Mouse (Mus musculus) limb, embryonic 15.5 days (tissue): ENCODE data around the gene Olfr53. TPM values are rescaled to one million over a fixed set of nuclear protein-coding genes. Genes with fewer than 3 reads are reported as not detected.
"Not testable (repeated sequence)": the region's sequence is repeated elsewhere in the genome, so short reads cannot be mapped to it uniquely, and the experiment has no call there.

Source experiments
- ATAC-seq: fragments of 200-750 bp; cut with Nextera tagmentation; 2 replicates; pipeline ENCODE4 v1.8.0; 2017; ENCODE audit warnings: low read depth, moderate TSS enrichment; ENCODE audit not compliant: insufficient number of reproducible peaks, low FRiP score, low TSS enrichment
- H3K27ac ChIP-seq: fragments of 300-500 bp; sonication (generic); 2 replicates; pipeline ENCODE4 v1.5.1; 2015; ENCODE audit warnings: moderate library complexity, mild to moderate bottlenecking, inconsistent platforms
- H3K27me3 ChIP-seq: fragments of 300-500 bp; sonication (generic); 2 replicates; pipeline ENCODE4 v1.6.1; 2015; ENCODE audit warnings: inconsistent platforms
- H3K36me3 ChIP-seq: fragments of 300-500 bp; sonication (generic); 2 replicates; pipeline ENCODE4 v1.6.1; 2015; ENCODE audit warnings: inconsistent platforms
- H3K4me1 ChIP-seq: fragments of 300-500 bp; sonication (generic); 2 replicates; pipeline ENCODE4 v1.6.1; 2015; ENCODE audit warnings: inconsistent platforms
- H3K4me2 ChIP-seq: fragments of 300-500 bp; sonication (generic); 2 replicates; pipeline ENCODE4 v1.6.1; 2015; ENCODE audit warnings: mild to moderate bottlenecking, inconsistent platforms
- H3K4me3 ChIP-seq: fragments of 300-500 bp; sonication (generic); 2 replicates; pipeline ENCODE4 v1.5.1; 2015; ENCODE audit warnings: mild to moderate bottlenecking, inconsistent platforms
- H3K9ac ChIP-seq: fragments of 300-500 bp; sonication (generic); 2 replicates; pipeline ENCODE4 v1.6.1; 2015; ENCODE audit warnings: inconsistent platforms
- H3K9me3 ChIP-seq: fragments of 300-500 bp; sonication (generic); 2 replicates; pipeline ENCODE4 v1.6.1; 2016; ENCODE audit warnings: inconsistent platforms
- WGBS: fragments of 180-500 bp; shearing (Covaris S2); methylation state at CpG from one replicate; pipeline ENCODE4 v1.1.7; 2015; 5-methylcytosine and 5-hydroxymethylcytosine counted together
- polyA plus RNA-seq: library from polyadenylated mRNA; unstranded; fragments of >200 nt; fragmentation: Nextera tagmentation; extraction: Ambion mirVana; gene quantifications from 2 replicates; pipeline ENCODE4 v1.2.1, GENCODE M21; 2015

The Olfr53 gene
- not detected in 2 replicates for polyA plus RNA-seq

DNA sequence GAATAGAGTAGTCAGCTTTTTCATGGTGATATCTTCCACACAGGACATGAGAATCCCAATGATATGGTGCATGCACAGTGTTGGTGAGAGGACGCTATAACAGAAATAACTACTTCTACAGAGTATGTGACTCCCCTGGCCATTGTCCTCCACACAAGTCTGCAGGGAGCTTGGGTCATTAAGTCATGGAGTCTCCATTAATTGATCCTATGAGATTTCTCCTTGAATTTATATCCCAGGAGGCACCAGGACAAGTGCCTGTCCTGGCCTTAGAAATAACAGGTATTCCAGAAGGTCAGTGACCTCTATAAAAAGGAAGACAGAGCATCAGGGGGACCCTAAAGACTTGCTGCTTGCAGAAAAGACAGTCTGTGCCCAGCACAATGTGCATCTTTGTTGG, at the start of gene Olfr53:
Gene Olfr53, plus strand, starts transcription at position 301 of the 400 bp plus-strand sequence.
- Histone ChIP-seq H3K27me3 (no peaks in the 10 kb centered on the region), H3K27ac (no peak within 1 kb of the TSS), H3K9me3 (no peaks in the 10 kb centered on the region), H3K4me1 (no peaks in the 10 kb centered on the region), H3K9ac (no peak within 1 kb of the TSS), H3K4me2 (no peak within 1 kb of the TSS), H3K4me3 (no peak within 1 kb of the TSS), H3K36me3 (no peaks in the 10 kb centered on the region)
- 91% methylated on average over 1 of the region's 1 CpGs for WGBS
- ATAC-seq: no peak

GRCm38 (mm10) chr7:140600969-140601368, 45.3 kb upstream of the Olfr53 start, which contains the start of gene Olfr46:
Gene Olfr46, plus strand, starts transcription at chr7:140601269.
- not testable (repeated sequence) for H3K4me3 ChIP-seq, H3K9ac ChIP-seq, H3K9me3 ChIP-seq, H3K4me1 ChIP-seq, H3K36me3 ChIP-seq, H3K27me3 ChIP-seq, H3K4me2 ChIP-seq, ATAC-seq, H3K27ac ChIP-seq
- WGBS: 78% methylated on average over 2 of the region's 2 CpGs

- 86% methylated on average over 3 of the region's 3 CpGs for WGBS
- H3K4me1 ChIP-seq, H3K27me3 ChIP-seq, H3K27ac ChIP-seq, H3K9me3 ChIP-seq, H3K4me2 ChIP-seq, H3K36me3 ChIP-seq, H3K4me3 ChIP-seq, ATAC-seq, H3K9ac ChIP-seq: not testable (repeated sequence)
Observed at GRCm38 (mm10) chr7:140628670-140629069, 17.6 kb upstream of the Olfr53 start, which contains the start of gene Olfr61. Gene Olfr61, plus strand, starts transcription at chr7:140628970.

DNA sequence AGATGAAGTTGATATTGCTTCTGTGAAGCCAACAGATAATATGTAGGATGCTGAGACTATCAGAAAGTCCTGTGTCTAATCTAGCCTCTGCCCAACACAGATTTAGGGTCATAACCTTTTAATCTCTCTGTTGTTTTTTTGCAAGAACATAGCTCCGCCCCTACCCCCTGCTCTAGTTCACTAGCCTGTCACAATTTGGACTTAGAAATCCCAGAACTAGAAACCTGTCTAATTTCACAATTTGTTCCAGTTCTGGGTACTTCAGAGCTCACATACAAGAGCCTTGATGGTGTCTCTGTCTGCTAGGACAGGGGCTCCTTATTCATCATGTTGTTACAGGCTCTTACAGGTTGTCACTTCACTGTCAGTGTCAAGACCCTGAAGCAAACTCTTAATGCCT, 15.7 kb upstream of the Olfr53 start:
- Histone ChIP-seq H3K9me3 (no peaks in the 10 kb centered on the region), H3K27me3 (no peaks in the 10 kb centered on the region), H3K9ac (no peak overlapping the region), H3K36me3 (no peaks in the 10 kb centered on the region), H3K27ac (no peak overlapping the region), H3K4me3 (no peak overlapping the region), H3K4me2 (no peak overlapping the region), H3K4me1 (no peaks in the 10 kb centered on the region)
- no peak for ATAC-seq
- 85% methylated on average over 1 of the region's 1 CpGs for WGBS

DNA sequence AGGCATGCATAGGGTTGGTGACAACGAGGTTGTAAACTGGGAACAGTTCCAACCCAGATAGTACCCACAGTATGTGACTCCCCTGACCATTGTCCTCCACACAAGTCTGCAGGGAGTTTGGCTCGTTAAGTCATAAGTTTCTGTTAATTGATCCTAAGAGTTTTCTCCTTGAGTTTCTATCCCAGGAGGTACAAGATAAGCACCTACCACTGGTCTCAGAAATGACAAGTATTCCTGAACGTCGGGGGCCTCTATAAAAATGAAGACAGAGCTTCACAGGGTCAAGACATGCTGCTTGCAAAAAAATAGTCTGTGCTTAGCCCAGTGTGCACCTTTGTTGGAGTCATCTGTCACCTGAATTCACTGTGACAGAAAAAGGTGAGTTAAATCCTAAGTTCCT, 13.4 kb downstream of the Olfr53 start, which contains the start of gene Olfr539:
Gene Olfr539, plus strand, starts transcription at position 301 of the 400 bp plus-strand sequence.
- Histone ChIP-seq H3K4me3 (no peak within 1 kb of the TSS), H3K9ac (no peak within 1 kb of the TSS), H3K27me3 (no peaks in the 10 kb centered on the region), H3K36me3 (no peaks in the 10 kb centered on the region), H3K27ac (no peak within 1 kb of the TSS), H3K4me1 (no peaks in the 10 kb centered on the region), H3K4me2 (no peak within 1 kb of the TSS), H3K9me3 (no peaks in the 10 kb centered on the region)
- no peak for ATAC-seq
- WGBS: 77% methylated on average over 4 of the region's 4 CpGs

GRCm38 (mm10) chr7:140670693-140671092, 24.4 kb downstream of the Olfr53 start:
- H3K36me3 ChIP-seq, H3K27me3 ChIP-seq, H3K4me1 ChIP-seq, H3K4me2 ChIP-seq, ATAC-seq, H3K9ac ChIP-seq, H3K4me3 ChIP-seq, H3K9me3 ChIP-seq, H3K27ac ChIP-seq: not testable (repeated sequence)
- WGBS: 88% methylated on average over 3 of the region's 3 CpGs

- no peak overlapping the region for H3K27ac ChIP-seq
- no peak for ATAC-seq
- no peak overlapping the region for H3K4me2 ChIP-seq
- no peaks in the 10 kb centered on the region for H3K9me3 ChIP-seq
- under 1% methylated on average over 6 of the region's 6 CpGs for WGBS
- H3K27me3 ChIP-seq: no peaks in the 10 kb centered on the region
- no peak overlapping the region for H3K9ac ChIP-seq
- H3K4me1 ChIP-seq: 0 out of 2 replicates have a peak, but pooled peaks cover 3% of the 10 kb centered on the region
- no peaks in the 10 kb centered on the region for H3K36me3 ChIP-seq
- H3K4me3 ChIP-seq: no peak overlapping the region
Observed at GRCm38 (mm10) chr7:140675863-140676262, 29.6 kb downstream of the Olfr53 start.

GRCm38 (mm10) chr7:140679591-140679990, 33.3 kb downstream of the Olfr53 start:
- not testable (repeated sequence) for H3K27ac ChIP-seq, H3K36me3 ChIP-seq, H3K4me1 ChIP-seq, H3K4me2 ChIP-seq, H3K4me3 ChIP-seq, H3K9ac ChIP-seq, ATAC-seq, H3K27me3 ChIP-seq, H3K9me3 ChIP-seq
- 69% methylated on average over 4 of the region's 4 CpGs for WGBS

DNA sequence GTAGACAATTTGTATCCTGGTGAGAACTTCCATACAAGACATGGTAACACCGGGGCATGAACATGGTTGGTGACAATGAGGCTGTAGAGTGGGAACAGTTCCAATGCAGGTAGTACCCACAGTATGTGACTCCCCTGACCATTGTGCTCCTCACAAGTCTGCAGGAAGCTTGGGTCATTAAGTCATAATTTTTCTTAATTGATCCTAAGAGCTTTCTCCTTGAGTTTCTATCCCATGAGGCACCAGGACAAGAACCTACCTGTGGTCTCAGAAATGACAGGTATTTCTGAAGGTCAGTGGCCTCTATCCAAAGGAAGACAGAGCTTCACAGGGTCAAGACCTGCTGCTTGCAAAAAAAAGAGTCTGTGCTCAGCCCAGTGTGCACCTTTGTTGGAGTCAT, 35.4 kb downstream of the Olfr53 start, which contains the start of gene Olfr45:
Gene Olfr45, plus strand, starts transcription at position 301 of the 400 bp plus-strand sequence.
- no peak within 1 kb of the TSS for H3K4me2 ChIP-seq
- no peak within 1 kb of the TSS for H3K4me3 ChIP-seq
- H3K9me3 ChIP-seq: no peaks in the 10 kb centered on the region
- no peaks in the 10 kb centered on the region for H3K36me3 ChIP-seq
- no peak for ATAC-seq
- no peak within 1 kb of the TSS for H3K9ac ChIP-seq
- H3K4me1 ChIP-seq: no peaks in the 10 kb centered on the region
- H3K27me3 ChIP-seq: no peaks in the 10 kb centered on the region
- WGBS: 79% methylated on average over 1 of the region's 1 CpGs
- no peak within 1 kb of the TSS for H3K27ac ChIP-seq

- no peak within 1 kb of the TSS for H3K9ac ChIP-seq
- H3K9me3 ChIP-seq: no peaks in the 10 kb centered on the region
- H3K4me1 ChIP-seq: no peaks in the 10 kb centered on the region
- no peaks in the 10 kb centered on the region for H3K27me3 ChIP-seq
- no peaks in the 10 kb centered on the region for H3K36me3 ChIP-seq
- no peak for ATAC-seq
- no peak within 1 kb of the TSS for H3K4me2 ChIP-seq
- no peak within 1 kb of the TSS for H3K27ac ChIP-seq
- H3K4me3 ChIP-seq: no peak within 1 kb of the TSS
Observed at GRCm38 (mm10) chr7:140696967-140697366, 50.7 kb downstream of the Olfr53 start, which contains the start of gene Olfr541. Gene Olfr541, plus strand, starts transcription at chr7:140697267.

Other genes with a start within 250 kb of the Olfr53 start
- gene Olfr531, start 243.5 kb upstream of the Olfr53 start, polyA plus RNA-seq: not detected in 2 replicates
- gene Olfr532, start 224.8 kb upstream of the Olfr53 start, polyA plus RNA-seq: not detected in 2 replicates
- not detected in 2 replicates for gene Olfr533, start 183.1 kb upstream of the Olfr53 start, polyA plus RNA-seq
- not detected in 2 replicates for gene Olfr535, start 162.2 kb upstream of the Olfr53 start, polyA plus RNA-seq
- not detected in 2 replicates for gene Olfr536, start 139.1 kb upstream of the Olfr53 start, polyA plus RNA-seq
- not detected in 2 replicates for gene Olfr538, start 78.6 kb upstream of the Olfr53 start, polyA plus RNA-seq
- gene Olfr46, start 45.2 kb upstream of the Olfr53 start, polyA plus RNA-seq: not detected in 2 replicates
- not detected in 2 replicates for gene Olfr61, start 17.5 kb upstream of the Olfr53 start, polyA plus RNA-seq
- gene Olfr539, start 13.5 kb downstream of the Olfr53 start, polyA plus RNA-seq: 0.03 TPM in 1 of 2 replicates, not detected in the other
- gene Olfr45, start 35.5 kb downstream of the Olfr53 start, polyA plus RNA-seq: not detected in 2 replicates
- not detected in 2 replicates for gene Olfr541, start 50.8 kb downstream of the Olfr53 start, polyA plus RNA-seq
- not detected in 2 replicates for gene Cyp2e1, start 117.3 kb downstream of the Olfr53 start, polyA plus RNA-seq
- gene Syce1, start 141.4 kb downstream of the Olfr53 start, polyA plus RNA-seq: 0.11 and 0.13 TPM in 2 replicates
- gene Zfp941, start 175.7 kb downstream of the Olfr53 start, polyA plus RNA-seq: 0.67 and 1.00 TPM in 2 replicates
- gene Urah, start 188.6 kb downstream of the Olfr53 start, polyA plus RNA-seq: 38.4 and 59.3 TPM in 2 replicates
- not detected in 2 replicates for gene Scgb1c1, start 199.1 kb downstream of the Olfr53 start, polyA plus RNA-seq
- gene Odf3, start 201.4 kb downstream of the Olfr53 start, polyA plus RNA-seq: not detected in 2 replicates
- not detected in 2 replicates for gene Gm45785, start 209.9 kb downstream of the Olfr53 start, polyA plus RNA-seq
- gene Ric8a, start 210.5 kb downstream of the Olfr53 start, polyA plus RNA-seq: 85.7 and 90.6 TPM in 2 replicates
- gene Bet1l, start 211.1 kb downstream of the Olfr53 start, polyA plus RNA-seq: 70.7 and 71.6 TPM in 2 replicates
- 201 and 214 TPM in 2 replicates for gene Psmd13, start 235.5 kb downstream of the Olfr53 start, polyA plus RNA-seq
- 22.7 and 25.6 TPM in 2 replicates for gene Sirt3, start 235.9 kb downstream of the Olfr53 start, polyA plus RNA-seq